Comparison of ENCODE assay signal across 35 mouse cellular contexts in genomic region chr9:14558332-14558731, GRCm38 (mm10). TPM values are rescaled to one million over a fixed set of nuclear protein-coding genes. Genes with fewer than 3 reads are reported as not detected.
"Had no signal": no experiment of that assay in that cellular context is flagged by ENCODE, and none has a peak within 500 bp of the region (broad histone marks: within the 10 kb centered on the region; RNA-seq: fewer than 3 reads in every experiment).

No protein-coding gene starts in this region.

- DNase-seq: heart, postnatal 10 days; heart, postnatal 14 days; heart, postnatal 36 days; heart, postnatal 4 days; kidney, adult 11 months; kidney, adult 18-20 months; kidney, adult 2 months; kidney, adult 8-10 months; kidney, adult 9 months; kidney, postnatal 10 days; kidney, postnatal 14 days; kidney, postnatal 36 days; kidney, postnatal 4 days; layer of hippocampus, adult 9-11 months; layer of hippocampus, postnatal 36 days had no signal

- H3K4me1 ChIP-seq: heart, embryonic 10.5 days; heart, embryonic 12.5 days; heart, embryonic 13.5 days; heart, embryonic 15.5 days; hindbrain, embryonic 12.5 days; hindbrain, embryonic 13.5 days; hindbrain, embryonic 15.5 days; kidney, embryonic 15.5 days had no signal

- H3K9me3 ChIP-seq: heart, embryonic 10.5 days; heart, embryonic 12.5 days; heart, embryonic 13.5 days; heart, embryonic 15.5 days; hindbrain, embryonic 10.5 days; hindbrain, embryonic 12.5 days; hindbrain, embryonic 13.5 days; hindbrain, embryonic 15.5 days; intestine, embryonic 15.5 days; kidney, embryonic 15.5 days had no signal

- H3K27ac ChIP-seq: heart, embryonic 10.5 days; heart, embryonic 13.5 days; heart, embryonic 15.5 days; hindbrain, embryonic 10.5 days; hindbrain, embryonic 12.5 days; hindbrain, embryonic 13.5 days; hindbrain, embryonic 14.5 days; hindbrain, embryonic 15.5 days; hindbrain, postnatal 0 days; intestine, embryonic 15.5 days; kidney, embryonic 15.5 days; kidney, postnatal 0 days; layer of hippocampus, adult 2 months had no signal

- H3K4me3 ChIP-seq: heart, embryonic 10.5 days; heart, embryonic 12.5 days; heart, embryonic 13.5 days; heart, embryonic 15.5 days; hindbrain, embryonic 10.5 days; hindbrain, embryonic 12.5 days; hindbrain, embryonic 13.5 days; hindbrain, embryonic 15.5 days; intestine, embryonic 15.5 days; kidney, embryonic 15.5 days; layer of hippocampus, adult 2 months had no signal

- H3K9ac ChIP-seq: heart, embryonic 12.5 days; heart, embryonic 13.5 days; heart, embryonic 15.5 days; hindbrain, embryonic 12.5 days; hindbrain, embryonic 13.5 days; hindbrain, embryonic 14.5 days; hindbrain, embryonic 15.5 days; intestine, embryonic 15.5 days; kidney, embryonic 15.5 days had no signal

- ATAC-seq: hindbrain, embryonic 16.5 days; hindbrain, postnatal 0 days; inflammation-experienced regulatory T-cells, adult 6 months; intestine, embryonic 15.5 days; intestine, embryonic 16.5 days; intestine, postnatal 0 days had no signal

- H3K4me2 ChIP-seq: heart, embryonic 11.5 days; heart, embryonic 12.5 days; heart, embryonic 13.5 days; heart, embryonic 15.5 days; hindbrain, embryonic 12.5 days; hindbrain, embryonic 13.5 days; hindbrain, embryonic 14.5 days; hindbrain, embryonic 15.5 days; intestine, embryonic 15.5 days; kidney, embryonic 15.5 days had no signal

- H3K27me3 ChIP-seq: heart, embryonic 12.5 days; heart, embryonic 13.5 days; heart, embryonic 15.5 days; hindbrain, embryonic 12.5 days; hindbrain, embryonic 13.5 days; hindbrain, embryonic 15.5 days; intestine, embryonic 15.5 days; kidney, embryonic 15.5 days had no signal

RNA-seq across cellular contexts. Expression of gene Kdm4d, which starts 58.0 kb away (rescaled TPM):
- polyA plus RNA-seq: heart, embryonic 10.5 days; heart, embryonic 13.5 days; large intestine, adult 2 months had no signal
